In genomic region chr7:68682318-68682728, GRCm38 (mm10) we compare ENCODE assay signal across 8 mouse cellular contexts.
DNase-seq lines count a peak whose midpoint lies in the region; ATAC-seq and TF ChIP-seq lines count a peak whose summit lies in the region.

No protein-coding gene starts in this region.

- no peak for TF ChIP-seq CTCF in bone marrow, adult 2 months (IDR thresholded peaks at IDR 0.05; ENCODE audit: control insufficient read depth, insufficient read depth, low read length)

- H3K4me3 ChIP-seq in bone marrow, adult 2 months (replicated peaks; ENCODE audit: control insufficient read depth, low read depth, low read length) = no peak overlapping the region
- peak overlapping the region; percentile 23; the same call in 1 of the 2 replicates for H3K4me3 ChIP-seq in forebrain, embryonic 16.5 days (replicated peaks; ENCODE audit: low read length)

- H3K9ac ChIP-seq in forebrain, embryonic 16.5 days (replicated peaks; ENCODE audit: low read depth, low read length) = no peak overlapping the region

- no peaks in the 10 kb centered on the region for H3K27me3 ChIP-seq in forebrain, embryonic 16.5 days (replicated peaks; ENCODE audit: control insufficient read depth, insufficient read depth, low read length)

- peak overlapping the region; percentile 57 for H3K27ac ChIP-seq in bone marrow, adult 2 months (ENCODE audit: control insufficient read depth, insufficient read depth, low read depth, low read length, poor library complexity)
- H3K27ac ChIP-seq in forebrain, embryonic 16.5 days (ENCODE audit: low read length) = no peak overlapping the region

- DNase-seq in heart, adult 8-10 months (ENCODE audit: low spot score) = peak; percentile 28
- DNase-seq in heart, postnatal 25 days (ENCODE audit: low spot score) = no peak
- DNase-seq in lung, adult 18-20 months = peak; percentile 37 to 51
- no peak for DNase-seq in frontal cortex, postnatal 25 days (ENCODE audit: low spot score in 2 of 2)
- DNase-seq in thymus, postnatal 36 days = no peak
- no peak for DNase-seq in embryo, embryonic 10 days (ENCODE audit: low spot score)

- WGBS in bone marrow, adult 2 months = 56% methylated on average over 6 of the region's 6 CpGs
- 21% methylated on average over 6 of the region's 6 CpGs for WGBS in forebrain, embryonic 16.5 days

- H3K9me3 ChIP-seq in forebrain, embryonic 16.5 days (ENCODE audit: control insufficient read depth, low read length) = no peaks in the 10 kb centered on the region

- peaks cover 1% of the 10 kb centered on the region; the same call in 1 of the 2 replicates for H3K4me1 ChIP-seq in bone marrow, adult 2 months (ENCODE audit: control insufficient read depth, insufficient read depth, low read length)
- H3K4me1 ChIP-seq in forebrain, embryonic 16.5 days (replicated peaks; ENCODE audit: control insufficient read depth, insufficient read depth, low read length) = peaks cover 19% of the 10 kb centered on the region

- TF ChIP-seq POLR2A in bone marrow, adult 2 months (IDR thresholded peaks at IDR 0.05; ENCODE audit: borderline replicate concordance, control insufficient read depth, low read depth, low read length) = no peak

- ATAC-seq in forebrain, embryonic 16.5 days = peak; percentile 81

- intact Hi-C loops in heart, postnatal 25 days (cut with DNase I) = no loop called here

- H3K36me3 ChIP-seq in forebrain, embryonic 16.5 days (ENCODE audit: control insufficient read depth, insufficient read depth) = no peaks in the 10 kb centered on the region

- peak overlapping the region; percentile 45 for H3K4me2 ChIP-seq in forebrain, embryonic 16.5 days (ENCODE audit: low read length)

Comparison
In these comparisons a context has a peak if more than half of its experiments do, and no peak if none do; other contexts are left out.
1. DNase-seq: peak in heart, adult 8-10 months (single experiment) and lung, adult 18-20 months (2 of 2); none in heart, postnatal 25 days (single experiment), frontal cortex, postnatal 25 days (0 of 2), thymus, postnatal 36 days (0 of 2) and embryo, embryonic 10 days (single experiment).